Mouse (Mus musculus) forebrain, embryonic 15.5 days (tissue): ENCODE results near the gene Mpeg1. TPM values are rescaled to one million over a fixed set of nuclear protein-coding genes. Genes with fewer than 3 reads are reported as not detected.
A peak's percentile ranks its signal among the peaks of the same experiment; 100 is the strongest.

ENCODE experiments used
- ATAC-seq: fragments of 200-750 bp; cut with Nextera tagmentation; replicated peaks from 2 replicates; pipeline ENCODE4 v1.8.0; 2017; ENCODE audit warnings: mild to moderate bottlenecking, moderate TSS enrichment, moderate library complexity
- H3K27ac ChIP-seq: fragments of 300-500 bp; sonication (generic); replicated peaks from 2 replicates; pipeline ENCODE4 v1.5.1; 2015; ENCODE audit warnings: mild to moderate bottlenecking, inconsistent platforms
- H3K27me3 ChIP-seq: fragments of 300-500 bp; sonication (generic); 2 replicates; pipeline ENCODE4 v1.6.1; 2015; ENCODE audit warnings: inconsistent platforms
- H3K36me3 ChIP-seq: fragments of 300-500 bp; sonication (generic); 2 replicates; pipeline ENCODE4 v1.6.1; 2015; ENCODE audit warnings: mild to moderate bottlenecking, inconsistent platforms
- H3K4me1 ChIP-seq: fragments of 300-500 bp; sonication (generic); 2 replicates; pipeline ENCODE4 v1.6.1; 2015; ENCODE audit warnings: inconsistent platforms
- H3K4me2 ChIP-seq: fragments of 300-500 bp; sonication (generic); replicated peaks from 2 replicates; pipeline ENCODE4 v1.6.1; 2015; ENCODE audit warnings: mild to moderate bottlenecking, inconsistent platforms
- H3K4me3 ChIP-seq: fragments of 300-500 bp; sonication (generic); 2 replicates; pipeline ENCODE4 v1.5.1; 2015; ENCODE audit warnings: mild to moderate bottlenecking, inconsistent platforms
- H3K9ac ChIP-seq: fragments of 300-500 bp; sonication (generic); replicated peaks from 2 replicates; pipeline ENCODE4 v1.6.1; 2015; ENCODE audit warnings: mild to moderate bottlenecking, inconsistent platforms
- H3K9me3 ChIP-seq: fragments of 300-500 bp; sonication (generic); 2 replicates; pipeline ENCODE4 v1.6.1; 2016; ENCODE audit warnings: inconsistent platforms
- WGBS: fragments of 180-500 bp; shearing (Covaris S2); methylation state at CpG from one replicate; pipeline ENCODE4 v1.1.7; 2015; ENCODE audit warnings: mixed read lengths; 5-methylcytosine and 5-hydroxymethylcytosine counted together
- polyA plus RNA-seq: library from polyadenylated mRNA; unstranded; fragments of >200 nt; fragmentation: Nextera tagmentation; extraction: Ambion mirVana; gene quantifications from 2 replicates; pipeline ENCODE4 v1.2.1, GENCODE M21; 2015

Gene Mpeg1
- polyA plus RNA-seq, 1 experiment from 2014 or later, result 0.56 TPM

DNA sequence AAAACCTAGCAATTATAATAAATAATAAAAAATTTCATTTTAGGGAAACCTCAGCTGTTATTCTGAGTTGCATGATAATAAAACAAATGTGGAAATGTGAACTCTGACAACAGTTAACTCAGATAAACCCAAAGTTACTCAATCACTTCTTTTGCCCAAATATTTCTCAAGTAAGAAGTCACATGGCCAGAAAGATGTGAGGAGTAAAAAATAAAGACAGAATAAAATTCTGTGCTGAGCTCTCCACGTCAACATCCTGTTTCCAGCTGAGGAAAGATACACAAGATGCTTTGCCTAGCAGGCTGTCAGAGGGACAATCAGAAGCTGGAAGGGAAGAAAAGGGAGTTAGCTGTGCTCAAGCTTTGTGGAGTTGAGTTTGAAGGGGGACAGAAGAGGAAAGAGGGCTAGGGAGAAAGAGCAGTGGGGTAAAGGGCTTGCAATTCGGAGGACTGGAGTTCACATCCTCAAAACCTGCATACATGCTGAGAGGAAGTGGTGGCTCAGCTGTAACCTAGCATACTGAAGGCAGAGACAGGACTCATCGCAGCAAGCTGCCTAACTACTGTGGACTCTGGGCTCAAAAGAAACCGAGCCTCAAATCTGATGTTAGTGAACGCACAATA lies 20.4 kb upstream of the Mpeg1 start:
- ATAC-seq, result no peak

DNA sequence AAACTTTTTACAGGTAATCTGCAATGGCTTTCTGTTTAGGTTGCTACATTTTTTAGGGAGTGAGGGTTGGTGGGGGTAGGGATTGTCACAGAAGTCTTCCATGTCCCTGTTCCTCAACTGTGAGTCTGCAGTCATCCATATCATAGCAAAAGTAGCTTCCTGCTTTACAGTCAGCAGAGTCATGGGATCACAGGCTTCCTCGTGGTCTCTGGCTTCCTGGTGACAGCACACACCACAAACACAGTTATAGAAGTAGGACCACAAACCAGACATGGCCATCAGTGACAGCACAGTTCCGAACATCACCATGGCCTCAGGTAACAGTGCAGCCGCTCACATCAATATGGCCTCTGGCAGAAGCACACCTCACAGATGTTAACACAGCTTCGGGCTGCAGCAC lies 18.0 kb upstream of the Mpeg1 start:
- ATAC-seq, result no peak
- H3K9me3 ChIP-seq, result no peaks in the 10 kb centered on the region
- H3K4me1 ChIP-seq, result no peaks in the 10 kb centered on the region
- no peak overlapping the region for H3K9ac ChIP-seq
- 85% methylated on average over 4 of the region's 4 CpGs for WGBS
- H3K27me3 ChIP-seq, result no peaks in the 10 kb centered on the region
- H3K4me3 ChIP-seq, result no peak overlapping the region
- no peak overlapping the region for H3K4me2 ChIP-seq
- H3K36me3 ChIP-seq, result no peaks in the 10 kb centered on the region
- H3K27ac ChIP-seq, result no peak overlapping the region

More for the DNA sequence above, 20.4 kb upstream of the Mpeg1 start:
- no peaks in the 10 kb centered on the region for H3K36me3 ChIP-seq
- 74% methylated on average over 5 of the region's 5 CpGs for WGBS
- no peak overlapping the region for H3K4me2 ChIP-seq
- no peak overlapping the region for H3K4me3 ChIP-seq
- H3K27ac ChIP-seq, result no peak overlapping the region
- H3K9ac ChIP-seq, result no peak overlapping the region
- no peaks in the 10 kb centered on the region for H3K27me3 ChIP-seq
- no peaks in the 10 kb centered on the region for H3K4me1 ChIP-seq
- H3K9me3 ChIP-seq, result no peaks in the 10 kb centered on the region

- 91% methylated on average over 3 of the region's 3 CpGs for WGBS
- no peak for ATAC-seq
- no peaks in the 10 kb centered on the region for H3K36me3 ChIP-seq
- H3K4me2 ChIP-seq, result no peak overlapping the region
- H3K4me3 ChIP-seq, result no peak overlapping the region
- no peaks in the 10 kb centered on the region for H3K9me3 ChIP-seq
- no peak overlapping the region for H3K9ac ChIP-seq
- H3K27me3 ChIP-seq, result no peaks in the 10 kb centered on the region
- no peaks in the 10 kb centered on the region for H3K4me1 ChIP-seq
- H3K27ac ChIP-seq, result no peak overlapping the region
These were observed 15.6 kb upstream of the Mpeg1 start for GRCm38 (mm10) chr19:12445014-12445413.

GRCm38 (mm10) chr19:12457401-12458066 lies 3.0 kb upstream of the Mpeg1 start:
- ATAC-seq, result no peak
- Histone ChIP-seq H3K9ac (no peak overlapping the region), H3K4me3 (no peak overlapping the region), H3K36me3 (no peaks in the 10 kb centered on the region), H3K9me3 (no peaks in the 10 kb centered on the region), H3K4me2 (no peak overlapping the region), H3K4me1 (no peaks in the 10 kb centered on the region), H3K27me3 (no peaks in the 10 kb centered on the region), H3K27ac (no peak overlapping the region)
- 83% methylated on average over 12 of the region's 12 CpGs for WGBS

- 79% methylated on average over 4 of the region's 4 CpGs for WGBS
- H3K36me3 ChIP-seq, result no peaks in the 10 kb centered on the region
- no peak overlapping the region for H3K4me3 ChIP-seq
- H3K9me3 ChIP-seq, result no peaks in the 10 kb centered on the region
- no peak overlapping the region for H3K4me2 ChIP-seq
- no peak for ATAC-seq
- no peak overlapping the region for H3K9ac ChIP-seq
- H3K27me3 ChIP-seq, result no peaks in the 10 kb centered on the region
- H3K27ac ChIP-seq, result no peak overlapping the region
- no peaks in the 10 kb centered on the region for H3K4me1 ChIP-seq
These were observed 1.1 kb upstream of the Mpeg1 start for GRCm38 (mm10) chr19:12459516-12459915.

- ATAC-seq, result no peak
These were observed 2.5 kb downstream of the Mpeg1 start for GRCm38 (mm10) chr19:12462851-12463721.

DNA sequence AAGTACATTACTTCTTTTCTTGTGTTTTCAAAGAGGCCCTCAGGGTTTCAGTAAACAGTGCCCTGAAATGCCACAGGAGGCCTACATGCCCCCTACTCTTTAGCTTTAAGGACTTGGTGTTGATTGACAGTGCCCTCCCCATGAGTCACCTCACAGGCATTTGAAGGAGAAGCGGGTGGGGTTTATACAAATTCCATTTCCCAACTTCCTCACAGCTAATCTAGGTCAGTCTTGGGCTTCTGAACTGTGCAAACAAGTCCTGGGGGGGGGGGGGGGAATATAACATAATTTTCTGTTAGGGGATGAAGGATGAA lies 3.1 kb downstream of the Mpeg1 start:
- WGBS, result 37% methylated on average over 1 of the region's 1 CpGs
- Histone ChIP-seq H3K4me1 (no peaks in the 10 kb centered on the region), H3K27me3 (no peaks in the 10 kb centered on the region), H3K9ac (no peak overlapping the region), H3K9me3 (no peaks in the 10 kb centered on the region), H3K4me2 (no peak overlapping the region), H3K4me3 (no peak overlapping the region), H3K36me3 (no peaks in the 10 kb centered on the region), H3K27ac (no peak overlapping the region)
- no peak for ATAC-seq

More at GRCm38 (mm10) chr19:12462851-12463721, 2.5 kb downstream of the Mpeg1 start:
- Histone ChIP-seq H3K27me3 (no peaks in the 10 kb centered on the region), H3K4me3 (no peak overlapping the region), H3K27ac (no peak overlapping the region), H3K4me2 (no peak overlapping the region), H3K4me1 (no peaks in the 10 kb centered on the region), H3K36me3 (no peaks in the 10 kb centered on the region), H3K9ac (no peak overlapping the region), H3K9me3 (no peaks in the 10 kb centered on the region)
- 54% methylated on average over 7 of the region's 7 CpGs for WGBS

GRCm38 (mm10) chr19:12464127-12464526 lies 3.5 kb downstream of the Mpeg1 start:
- Histone ChIP-seq H3K36me3 (no peaks in the 10 kb centered on the region), H3K27ac (no peak overlapping the region), H3K9me3 (no peaks in the 10 kb centered on the region), H3K9ac (no peak overlapping the region), H3K4me1 (no peaks in the 10 kb centered on the region), H3K4me2 (no peak overlapping the region), H3K27me3 (no peaks in the 10 kb centered on the region), H3K4me3 (no peak overlapping the region)
- WGBS, result 76% methylated on average over 5 of the region's 5 CpGs
- ATAC-seq, result no peak

DNA sequence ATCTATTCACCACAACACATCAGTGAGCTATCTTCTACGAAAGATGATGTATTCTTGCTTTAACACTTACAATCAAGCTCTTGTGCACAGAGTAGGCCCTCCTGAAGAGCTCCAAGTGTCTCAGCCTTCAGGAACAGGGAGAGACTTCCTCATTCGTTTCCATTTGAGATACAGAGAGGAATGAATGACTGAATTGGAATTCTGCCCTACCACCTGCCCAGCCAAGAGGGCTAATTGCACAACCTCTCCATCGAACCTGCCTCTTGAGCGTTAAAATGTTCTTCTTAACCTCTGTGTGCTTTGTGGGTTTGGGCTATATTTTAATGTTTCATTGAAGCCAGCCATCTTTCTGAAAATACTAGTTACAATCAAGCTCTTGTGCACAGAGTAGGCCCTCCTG lies 4.1 kb downstream of the Mpeg1 start:
- H3K27ac ChIP-seq, result no peak overlapping the region
- no peak overlapping the region for H3K4me3 ChIP-seq
- H3K9me3 ChIP-seq, result no peaks in the 10 kb centered on the region
- H3K9ac ChIP-seq, result no peak overlapping the region
- no peak overlapping the region for H3K4me2 ChIP-seq
- ATAC-seq, result no peak
- H3K36me3 ChIP-seq, result peaks cover 5% of the 10 kb centered on the region; the same call in 1 of the 2 replicates
- no peaks in the 10 kb centered on the region for H3K27me3 ChIP-seq
- H3K4me1 ChIP-seq, result no peaks in the 10 kb centered on the region
- 70% methylated on average over 4 of the region's 4 CpGs for WGBS

GRCm38 (mm10) chr19:12465530-12466144 lies 5.1 kb downstream of the Mpeg1 start:
- Histone ChIP-seq H3K36me3 (peaks cover 5% of the 10 kb centered on the region; the same call in 1 of the 2 replicates), H3K9ac (no peak overlapping the region), H3K4me1 (no peaks in the 10 kb centered on the region), H3K4me2 (no peak overlapping the region), H3K27me3 (no peaks in the 10 kb centered on the region), H3K4me3 (no peak overlapping the region), H3K27ac (no peak overlapping the region), H3K9me3 (no peaks in the 10 kb centered on the region)
- 90% methylated on average over 10 of the region's 10 CpGs for WGBS
- ATAC-seq, result 0 out of 2 replicates have a peak, but pooled peaks have one; percentile 42

- peak; percentile 36 for ATAC-seq
- H3K4me1 ChIP-seq, result no peaks in the 10 kb centered on the region
- H3K4me3 ChIP-seq, result no peak overlapping the region
- no peak overlapping the region for H3K27ac ChIP-seq
- H3K9ac ChIP-seq, result no peak overlapping the region
- no peaks in the 10 kb centered on the region for H3K27me3 ChIP-seq
- H3K36me3 ChIP-seq, result peaks cover 5% of the 10 kb centered on the region; the same call in 1 of the 2 replicates
- WGBS, result 22% methylated on average over 7 of the region's 7 CpGs
- H3K4me2 ChIP-seq, result no peak overlapping the region
- H3K9me3 ChIP-seq, result no peaks in the 10 kb centered on the region
These were observed 5.6 kb downstream of the Mpeg1 start for GRCm38 (mm10) chr19:12466204-12466603.

- H3K4me2 ChIP-seq, result no peak overlapping the region
- ATAC-seq, result no peak
- no peaks in the 10 kb centered on the region for H3K4me1 ChIP-seq
These were observed 6.9 kb downstream of the Mpeg1 start for GRCm38 (mm10) chr19:12467436-12467835.

More at GRCm38 (mm10) chr19:12467436-12467835, 6.9 kb downstream of the Mpeg1 start:
- Histone ChIP-seq H3K9ac (no peak overlapping the region), H3K4me3 (no peak overlapping the region), H3K9me3 (no peaks in the 10 kb centered on the region), H3K27me3 (no peaks in the 10 kb centered on the region), H3K36me3 (peaks cover 5% of the 10 kb centered on the region; the same call in 1 of the 2 replicates), H3K27ac (no peak overlapping the region)
- 87% methylated on average over 5 of the region's 5 CpGs for WGBS
